19 mouse cellular contexts compared by ENCODE assay signal in genomic region chr12:31819520-31819919, GRCm38 (mm10).
"Had no signal": no experiment of that assay in that cellular context is flagged by ENCODE, and none has a peak within 500 bp of the region (broad histone marks: within the 10 kb centered on the region; RNA-seq: fewer than 3 reads in every experiment).

No protein-coding gene starts in this region.

- H3K27me3 ChIP-seq: limb, embryonic 13.5 days; liver, embryonic 12.5 days; liver, embryonic 15.5 days; neural tube, embryonic 15.5 days had no signal

- H3K4me3 ChIP-seq: layer of hippocampus, adult 2 months; limb, embryonic 10.5 days; limb, embryonic 13.5 days; liver, embryonic 12.5 days; liver, embryonic 15.5 days; myocyte; neural tube, embryonic 15.5 days had no signal

- H3K36me3 ChIP-seq: limb, embryonic 10.5 days; liver, embryonic 12.5 days; liver, embryonic 15.5 days; neural tube, embryonic 15.5 days had no signal

- H3K27ac ChIP-seq: kidney, postnatal 0 days; limb, embryonic 10.5 days; limb, embryonic 13.5 days; liver, embryonic 12.5 days; liver, embryonic 15.5 days; neural tube, embryonic 15.5 days had no signal

- H3K9ac ChIP-seq: limb, embryonic 13.5 days; liver, embryonic 12.5 days; liver, embryonic 15.5 days; neural tube, embryonic 15.5 days had no signal

- H3K4me2 ChIP-seq: limb, embryonic 13.5 days; liver, embryonic 12.5 days; liver, embryonic 15.5 days; midbrain, embryonic 11.5 days; neural tube, embryonic 15.5 days had no signal

- ATAC-seq: liver, embryonic 12.5 days; midbrain, embryonic 16.5 days had no signal

- H3K9me3 ChIP-seq: limb, embryonic 10.5 days; limb, embryonic 13.5 days; liver, embryonic 12.5 days; liver, embryonic 15.5 days; neural tube, embryonic 15.5 days had no signal

- DNase-seq: kidney, adult 2 months; kidney, postnatal 25 days; layer of hippocampus, adult 9-11 months; liver; lung, adult 2 months; lung, postnatal 14 days; lung, postnatal 4 days; thymus, adult 18-20 months; thymus, postnatal 36 days had no signal

- H3K4me1 ChIP-seq: limb, embryonic 10.5 days; limb, embryonic 13.5 days; liver, embryonic 12.5 days; liver, embryonic 15.5 days; neural tube, embryonic 15.5 days had no signal
